Mouse (Mus musculus): Measurements from ENCODE around the gene Cpeb4. TPM values are rescaled to one million over a fixed set of nuclear protein-coding genes. Genes with fewer than 3 reads are reported as not detected.

Cpeb4 gene
- polyA plus RNA-seq, 1 experiment from 2014 or later = 17.3 TPM

- ATAC-seq (replicated peaks) = no peak
Observed at GRCm38 (mm10) chr11:31930051-31930450, 58.0 kb downstream of the Cpeb4 start.

GRCm38 (mm10) chr11:31935652-31936051 lies 63.6 kb downstream of the Cpeb4 start:
- H3K36me3 ChIP-seq (replicated peaks) = peaks cover 12% of the 10 kb centered on the region; the same call in 1 of the 2 replicates
- peaks cover 2% of the 10 kb centered on the region for H3K4me1 ChIP-seq
- H3K27ac ChIP-seq = no peak overlapping the region
- no peaks in the 10 kb centered on the region for H3K27me3 ChIP-seq (replicated peaks)
- H3K9me3 ChIP-seq = no peaks in the 10 kb centered on the region
- no peak overlapping the region for H3K4me2 ChIP-seq
- no peak for ATAC-seq (replicated peaks)
- no peak overlapping the region for H3K4me3 ChIP-seq
- H3K9ac ChIP-seq = no peak overlapping the region
- WGBS = 55% methylated on average over 4 of the region's 4 CpGs

More at GRCm38 (mm10) chr11:31930051-31930450, 58.0 kb downstream of the Cpeb4 start:
- Histone ChIP-seq H3K9me3 (no peaks in the 10 kb centered on the region), H3K4me2 (no peak overlapping the region), H3K27ac (no peak overlapping the region), H3K4me1 (no peaks in the 10 kb centered on the region), H3K36me3 (replicated peaks) (peaks cover 39% of the 10 kb centered on the region), H3K4me3 (no peak overlapping the region), H3K9ac (no peak overlapping the region), H3K27me3 (replicated peaks) (no peaks in the 10 kb centered on the region)
- 96% methylated on average over 10 of the region's 10 CpGs for WGBS

- peaks cover 16% of the 10 kb centered on the region for H3K4me1 ChIP-seq
- H3K27ac ChIP-seq = no peak overlapping the region
- no peak overlapping the region for H3K9ac ChIP-seq
- no peaks in the 10 kb centered on the region for H3K9me3 ChIP-seq
- WGBS = 93% methylated on average over 10 of the region's 10 CpGs
- peaks cover 7% of the 10 kb centered on the region; the same call in 1 of the 2 replicates for H3K36me3 ChIP-seq (replicated peaks)
- H3K27me3 ChIP-seq (replicated peaks) = no peaks in the 10 kb centered on the region
- H3K4me2 ChIP-seq = no peak overlapping the region
- ATAC-seq (replicated peaks) = no peak
- no peak overlapping the region for H3K4me3 ChIP-seq
Observed at GRCm38 (mm10) chr11:31936910-31937525, 65.0 kb downstream of the Cpeb4 start.

- H3K27ac ChIP-seq = peak overlapping the region; percentile 84
- no peaks in the 10 kb centered on the region for H3K9me3 ChIP-seq
- H3K27me3 ChIP-seq (replicated peaks) = no peaks in the 10 kb centered on the region
- no peaks in the 10 kb centered on the region; the same call in 1 of the 2 replicates for H3K36me3 ChIP-seq (replicated peaks)
- 0 out of 2 replicates have a peak overlapping the region, but pooled peaks have one; percentile 2 for H3K4me3 ChIP-seq
- WGBS = 55% methylated on average over 13 of the region's 13 CpGs
- H3K4me2 ChIP-seq = peak overlapping the region; percentile 35
- H3K9ac ChIP-seq = peak overlapping the region; percentile 19; the same call in 1 of the 2 replicates
- peak; percentile 90 for ATAC-seq (replicated peaks)
- H3K4me1 ChIP-seq = peaks cover 21% of the 10 kb centered on the region
Observed at GRCm38 (mm10) chr11:31940898-31941639, 69.1 kb downstream of the Cpeb4 start.

- Histone ChIP-seq H3K9ac (no peak overlapping the region), H3K9me3 (no peaks in the 10 kb centered on the region), H3K4me3 (no peak overlapping the region), H3K4me1 (peaks cover 21% of the 10 kb centered on the region), H3K27ac (peak overlapping the region; percentile 84), H3K4me2 (no peak overlapping the region), H3K27me3 (replicated peaks) (no peaks in the 10 kb centered on the region), H3K36me3 (replicated peaks) (no peaks in the 10 kb centered on the region)
- ATAC-seq (replicated peaks) = peak; percentile 67
- WGBS = 73% methylated on average over 4 of the region's 4 CpGs
Observed at GRCm38 (mm10) chr11:31941640-31942638, 69.9 kb downstream of the Cpeb4 start.

GRCm38 (mm10) chr11:31945471-31945870 lies 73.5 kb downstream of the Cpeb4 start:
- H3K9ac ChIP-seq = no peak overlapping the region
- no peak overlapping the region for H3K4me3 ChIP-seq
- H3K36me3 ChIP-seq (replicated peaks) = no peaks in the 10 kb centered on the region
- no peak overlapping the region for H3K4me2 ChIP-seq
- no peak overlapping the region for H3K27ac ChIP-seq
- ATAC-seq (replicated peaks) = no peak
- no peaks in the 10 kb centered on the region for H3K27me3 ChIP-seq (replicated peaks)
- peaks cover 37% of the 10 kb centered on the region for H3K4me1 ChIP-seq
- WGBS = 88% methylated on average over 3 of the region's 3 CpGs
- H3K9me3 ChIP-seq = no peaks in the 10 kb centered on the region

- peak; percentile 74 for ATAC-seq (replicated peaks)
- Histone ChIP-seq H3K9ac (peak overlapping the region; percentile 52; the same call in 1 of the 2 replicates), H3K27ac (peak overlapping the region; percentile 68), H3K4me3 (peak overlapping the region; percentile 48), H3K9me3 (no peaks in the 10 kb centered on the region), H3K27me3 (replicated peaks) (no peaks in the 10 kb centered on the region), H3K36me3 (replicated peaks) (no peaks in the 10 kb centered on the region), H3K4me2 (peak overlapping the region; percentile 62), H3K4me1 (peaks cover 17% of the 10 kb centered on the region)
- WGBS = 21% methylated on average over 15 of the region's 15 CpGs
Observed at GRCm38 (mm10) chr11:31948462-31949330, 76.7 kb downstream of the Cpeb4 start.

- WGBS = under 1% methylated on average over 17 of the region's 17 CpGs
- H3K9me3 ChIP-seq = no peaks in the 10 kb centered on the region
Observed at GRCm38 (mm10) chr11:31949331-31949785, 77.3 kb downstream of the Cpeb4 start.

GRCm38 (mm10) chr11:31960071-31960470 lies 88.1 kb downstream of the Cpeb4 start:
- Histone ChIP-seq H3K4me2 (no peak overlapping the region), H3K27me3 (replicated peaks) (no peaks in the 10 kb centered on the region), H3K36me3 (replicated peaks) (no peaks in the 10 kb centered on the region), H3K27ac (no peak overlapping the region), H3K4me3 (no peak overlapping the region), H3K4me1 (no peaks in the 10 kb centered on the region), H3K9ac (no peak overlapping the region), H3K9me3 (no peaks in the 10 kb centered on the region)
- ATAC-seq (replicated peaks) = no peak

More at GRCm38 (mm10) chr11:31949331-31949785, 77.3 kb downstream of the Cpeb4 start:
- Histone ChIP-seq H3K27me3 (replicated peaks) (no peaks in the 10 kb centered on the region), H3K4me2 (peak overlapping the region; percentile 62), H3K4me1 (peaks cover 17% of the 10 kb centered on the region), H3K4me3 (peak overlapping the region; percentile 48), H3K36me3 (replicated peaks) (no peaks in the 10 kb centered on the region), H3K27ac (peak overlapping the region; percentile 68), H3K9ac (peak overlapping the region; percentile 52; the same call in 1 of the 2 replicates)
- peak; percentile 91 for ATAC-seq (replicated peaks)

GRCm38 (mm10) chr11:31963993-31964392 lies 92.0 kb downstream of the Cpeb4 start:
- Histone ChIP-seq H3K9me3 (no peaks in the 10 kb centered on the region), H3K9ac (no peak overlapping the region), H3K4me1 (peaks cover 6% of the 10 kb centered on the region), H3K27ac (no peak overlapping the region), H3K4me2 (no peak overlapping the region), H3K36me3 (replicated peaks) (no peaks in the 10 kb centered on the region), H3K27me3 (replicated peaks) (no peaks in the 10 kb centered on the region), H3K4me3 (no peak overlapping the region)
- WGBS = 100% methylated on average over 1 of the region's 1 CpGs
- no peak for ATAC-seq (replicated peaks)
